Mouse (Mus musculus): ENCODE results near the gene Tgm1. TPM values are rescaled to one million over a fixed set of nuclear protein-coding genes. Genes with fewer than 3 reads are reported as not detected.

The Tgm1 gene
- 1 to 10 TPM; 1.8 to 2.0 TPM for total RNA-seq (2023)

GRCm38 (mm10) chr14:55713729-55714122 is at the start of gene Tgm1:
Gene Tgm1, minus strand, starts transcription at chr14:55713926.

GRCm38 (mm10) chr14:55761163-55761562 is 47.4 kb upstream of the Tgm1 start, which contains the start of gene Ltb4r2:
Gene Ltb4r2, plus strand, starts transcription at chr14:55761428.

GRCm38 (mm10) chr14:55758363-55758784 is 44.6 kb upstream of the Tgm1 start, which contains the start of gene Cideb:
Gene Cideb, minus strand, starts transcription at chr14:55758458.

GRCm38 (mm10) chr14:55745180-55745860 is 31.6 kb upstream of the Tgm1 start, which contains the start of the genes Dhrs1 and Nop9:
Gene Dhrs1, minus strand, starts transcription at chr14:55745690.
Gene Nop9, plus strand, starts transcription at chr14:55745693.

GRCm38 (mm10) chr14:55721700-55722437 is 8.1 kb upstream of the Tgm1 start, which contains the start of gene Rabggta:
Gene Rabggta, minus strand, starts transcription at chr14:55722263.

GRCm38 (mm10) chr14:55681160-55682117 is 32.3 kb downstream of the Tgm1 start, which contains the start of gene Tinf2:
Gene Tinf2, minus strand, starts transcription at chr14:55681820.

GRCm38 (mm10) chr14:55671833-55672740 is 41.6 kb downstream of the Tgm1 start, which contains the start of the genes Gmpr2 and Nedd8:
Gene Gmpr2, plus strand, starts transcription at chr14:55671941.
Gene Nedd8, minus strand, starts transcription at chr14:55672124.

GRCm38 (mm10) chr14:55659960-55660573 is 53.7 kb downstream of the Tgm1 start, which contains the start of gene Mdp1:
Gene Mdp1, minus strand, starts transcription at chr14:55660508.

Other genes starting within 250 kb of the Tgm1 start
- gene Dhrs4, start 235.2 kb downstream of the Tgm1 start, total RNA-seq (2023) = 10 to 100 TPM; 22.3 to 32.4 TPM
- 1 to 10 TPM; 4.1 to 5.0 TPM for gene Carmil3, start 223.3 kb downstream of the Tgm1 start, total RNA-seq (2023)
- gene Cpne6, start 203.5 kb downstream of the Tgm1 start, total RNA-seq (2023) = not detected
- gene Nrl, start 188.9 kb downstream of the Tgm1 start, total RNA-seq (2023) = not detected
- 10 to 100 TPM; 64.0 to 67.0 TPM for gene Pck2, start 173.7 kb downstream of the Tgm1 start, total RNA-seq (2023)
- gene Dcaf11, start 153.9 kb downstream of the Tgm1 start, total RNA-seq (2023) = 10 to 100 TPM; 86.0 to 92.9 TPM
- 10 to 100 TPM in 1 of 2 experiments, 1 to 10 TPM in 1; 8.3 to 10.5 TPM for gene A730061H03Rik, start 153.5 kb downstream of the Tgm1 start, total RNA-seq (2023)
- gene Fitm1, start 138.3 kb downstream of the Tgm1 start, total RNA-seq (2023) = not detected
- gene Psme1, start 135.8 kb downstream of the Tgm1 start, total RNA-seq (2023) = 100 to 1,000 TPM; 235 to 258 TPM
- gene Emc9, start 128.6 kb downstream of the Tgm1 start, total RNA-seq (2023) = 1 to 10 TPM; 5.3 to 5.5 TPM
- gene Psme2, start 122.8 kb downstream of the Tgm1 start, total RNA-seq (2023) = 100 to 1,000 TPM; 310 to 354 TPM
- gene Rnf31, start 122.2 kb downstream of the Tgm1 start, total RNA-seq (2023) = 100 to 1,000 TPM; 122 to 132 TPM
- 100 to 1,000 TPM in 1 of 2 experiments, 10 to 100 TPM in 1; 96.0 to 123 TPM for gene Irf9, start 110.4 kb downstream of the Tgm1 start, total RNA-seq (2023)
- gene Rec8, start 95.9 kb downstream of the Tgm1 start, total RNA-seq (2023) = 1 to 10 TPM in 1 of 2 experiments, under 1 TPM in 1; 0.92 to 1.3 TPM
- gene Ipo4, start 78.0 kb downstream of the Tgm1 start, total RNA-seq (2023) = 10 to 100 TPM; 60.2 to 61.5 TPM
- gene Gm49378, start 76.0 kb downstream of the Tgm1 start, total RNA-seq (2023) = 1 to 10 TPM; 1.7 to 3.5 TPM
- 10 to 100 TPM; 46.3 to 48.5 TPM for gene Tm9sf1, start 70.1 kb downstream of the Tgm1 start, total RNA-seq (2023)
- gene Tssk4, start 63.7 kb downstream of the Tgm1 start, total RNA-seq (2023) = 1 to 10 TPM; 2.9 to 4.8 TPM
- gene Mdp1, start 53.4 kb downstream of the Tgm1 start, total RNA-seq (2023) = 10 to 100 TPM; 47.2 to 57.2 TPM
- gene Gmpr2, start 42.0 kb downstream of the Tgm1 start, total RNA-seq (2023) = 10 to 100 TPM; 28.5 to 30.2 TPM
- gene Nedd8, start 41.8 kb downstream of the Tgm1 start, total RNA-seq (2023) = 100 to 1,000 TPM; 171 to 189 TPM
- 100 to 1,000 TPM; 130 to 157 TPM for gene Tinf2, start 32.1 kb downstream of the Tgm1 start, total RNA-seq (2023)
- 10 to 100 TPM; 81.0 to 97.5 TPM for gene Rabggta, start 8.3 kb upstream of the Tgm1 start, total RNA-seq (2023)
- gene Dhrs1, start 31.8 kb upstream of the Tgm1 start, total RNA-seq (2023) = 10 to 100 TPM; 25.6 to 29.9 TPM
- gene Nop9, start 31.8 kb upstream of the Tgm1 start, total RNA-seq (2023) = 10 to 100 TPM; 32.3 to 39.4 TPM
- gene Cideb, start 44.5 kb upstream of the Tgm1 start, total RNA-seq (2023) = not detected
- gene Ltb4r2, start 47.5 kb upstream of the Tgm1 start, total RNA-seq (2023) = under 1 TPM; 0.52 to 0.53 TPM
- not detected for gene Ltb4r1, start 52.0 kb upstream of the Tgm1 start, total RNA-seq (2023)
- under 1 TPM in 1 of 2 experiments, not detected in 1; 0.44 TPM for gene Adcy4, start 70.2 kb upstream of the Tgm1 start, total RNA-seq (2023)
- gene Ripk3, start 74.9 kb upstream of the Tgm1 start, total RNA-seq (2023) = 10 to 100 TPM; 57.2 to 75.3 TPM
- gene Nfatc4, start 109.2 kb upstream of the Tgm1 start, total RNA-seq (2023) = not detected
- not detected for gene Nynrin, start 140.1 kb upstream of the Tgm1 start, total RNA-seq (2023)
- gene Cbln3, start 170.5 kb upstream of the Tgm1 start, total RNA-seq (2023) = under 1 TPM in 1 of 2 experiments, not detected in 1; 0.32 TPM
- gene Khnyn, start 171.0 kb upstream of the Tgm1 start, total RNA-seq (2023) = 100 to 1,000 TPM; 111 to 115 TPM
- 10 to 100 TPM; 24.9 to 30.8 TPM for gene Sdr39u1, start 186.4 kb upstream of the Tgm1 start, total RNA-seq (2023)
- gene Cma1, start 230.7 kb upstream of the Tgm1 start, total RNA-seq (2023) = not detected
- gene Cma2, start 237.1 kb upstream of the Tgm1 start, total RNA-seq (2023) = not detected